Mouse (Mus musculus) central nervous system, embryonic 18 days (tissue): Measurements from ENCODE around the gene Phc1. TPM values are rescaled to one million over a fixed set of nuclear protein-coding genes. Genes with fewer than 3 reads are reported as not detected.

Experiments
- polyA plus RNA-seq: library from polyadenylated mRNA; depleted of rRNA; stranded (reverse); fragments of >200 nt; gene quantifications from 2 replicates; pipeline ENCODE4 v1.2.3, GENCODE M21; 2012; rRNA removed

Gene Phc1
- polyA plus RNA-seq, result 83.3 and 87.8 TPM in 2 replicates

DNA sequence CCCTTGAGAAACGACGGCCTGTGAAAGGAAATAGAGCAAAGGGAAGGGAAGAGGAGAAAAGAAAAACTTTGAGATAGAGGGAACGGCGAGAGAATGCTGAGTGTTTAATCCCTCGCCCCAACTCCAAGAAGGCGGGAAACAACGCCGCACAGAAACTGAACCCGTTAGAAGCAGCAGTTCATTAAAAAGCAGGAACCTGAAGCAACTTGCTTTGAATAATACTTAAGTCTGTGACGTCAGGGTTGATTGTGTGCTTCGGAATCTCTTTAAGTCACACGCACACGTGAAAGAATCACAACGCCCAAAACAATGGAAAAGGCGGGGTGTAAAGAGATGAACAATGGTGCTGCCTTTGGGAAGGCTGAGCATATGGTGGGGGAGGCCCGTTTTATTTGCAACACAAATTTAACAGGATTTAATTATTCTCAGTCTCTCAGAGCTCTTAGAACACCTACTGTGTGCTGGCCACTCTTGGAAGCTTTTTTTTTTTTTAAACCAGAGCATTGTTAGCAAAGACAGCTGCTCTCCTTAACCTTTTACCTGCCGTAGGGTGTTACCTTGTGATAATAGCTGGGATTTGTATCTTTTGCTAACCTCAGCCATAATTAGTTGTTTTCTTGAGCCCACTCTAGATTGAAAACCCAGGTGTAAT is at the start of gene Phc1:
Phc1 (minus strand) TSS at position 213 of the 652 bp plus-strand sequence.

DNA sequence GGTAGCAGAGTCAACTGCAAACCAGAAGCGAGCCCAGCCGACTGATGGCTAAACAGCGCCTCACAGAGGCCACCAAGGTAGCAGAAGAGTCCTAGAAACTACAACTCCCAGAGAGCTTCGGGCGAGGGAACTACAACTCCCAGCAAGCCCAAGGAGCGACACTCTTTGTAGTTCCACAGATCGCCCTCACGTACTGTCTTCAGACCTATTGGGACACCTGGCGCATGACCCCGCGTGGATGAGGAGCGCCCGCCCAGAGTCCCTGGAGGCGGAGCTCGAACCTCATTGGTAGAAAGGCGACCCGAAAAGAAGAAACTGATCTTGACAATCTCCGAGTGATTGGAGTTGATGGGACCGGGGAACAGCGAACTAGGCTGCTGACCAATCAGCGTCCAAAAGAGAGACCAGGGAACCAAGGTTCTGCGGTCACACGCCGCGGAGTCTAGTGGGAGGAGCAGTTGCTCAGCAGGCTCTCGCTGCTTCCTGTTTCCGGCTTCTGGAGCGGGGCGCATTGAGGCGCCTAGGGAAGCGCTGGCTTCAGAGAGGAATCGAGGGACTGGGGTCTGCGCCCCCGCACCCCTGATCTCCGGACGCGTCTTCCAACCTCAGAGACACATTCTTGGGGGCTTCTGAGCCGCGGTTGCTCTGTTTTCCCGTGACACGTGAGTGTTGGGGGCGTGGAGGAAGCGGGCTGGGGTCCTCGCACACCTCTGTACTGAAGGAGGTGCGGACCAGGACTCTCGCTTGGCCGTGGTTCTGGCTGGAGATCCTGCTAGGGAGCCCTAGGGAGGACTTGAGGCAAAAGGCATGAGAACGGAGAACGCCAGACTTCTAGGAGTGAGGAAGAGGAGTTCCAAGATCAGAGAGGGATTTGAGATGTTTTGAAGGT is 31.6 kb downstream of the Phc1 start, which contains the start of gene M6pr:
M6pr (plus strand) TSS at position 216 of the 889 bp plus-strand sequence.

DNA sequence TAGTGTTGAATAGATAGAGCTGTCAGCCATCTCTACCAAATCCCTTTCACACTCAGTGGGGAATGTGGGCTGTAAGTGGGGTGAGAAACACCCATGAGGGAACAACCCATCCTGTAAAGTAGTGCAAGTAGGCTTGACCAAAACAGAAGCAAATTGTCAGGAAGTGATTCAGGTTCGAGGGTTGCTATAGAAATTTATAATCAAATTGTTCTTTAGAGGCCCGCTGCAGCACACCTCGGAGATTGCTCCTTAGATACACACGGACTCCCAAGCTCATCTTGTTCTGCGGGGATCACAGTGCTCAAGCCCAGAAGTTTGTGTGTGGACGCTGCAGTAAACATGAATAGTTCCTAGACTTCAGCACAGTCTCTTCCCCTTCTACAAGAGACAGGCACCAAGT is 57.6 kb downstream of the Phc1 start, which contains the start of gene Klrg1:
Klrg1 (minus strand) TSS at position 101 of the 400 bp plus-strand sequence.

Other genes starting within 250 kb of the Phc1 start
- gene Klrg1, start 57.7 kb downstream of the Phc1 start, polyA plus RNA-seq, result 0.64 and 0.78 TPM in 2 replicates
- 42.2 and 42.3 TPM in 2 replicates for gene M6pr, start 31.8 kb downstream of the Phc1 start, polyA plus RNA-seq
- 173 and 174 TPM in 2 replicates for gene Rimklb, start 158.2 kb upstream of the Phc1 start, polyA plus RNA-seq
- gene Mfap5, start 165.3 kb upstream of the Phc1 start, polyA plus RNA-seq, result 3.1 and 4.7 TPM in 2 replicates
- 0.21 and 0.27 TPM in 2 replicates for gene Aicda, start 213.2 kb upstream of the Phc1 start, polyA plus RNA-seq